In the genomic region with DNA sequence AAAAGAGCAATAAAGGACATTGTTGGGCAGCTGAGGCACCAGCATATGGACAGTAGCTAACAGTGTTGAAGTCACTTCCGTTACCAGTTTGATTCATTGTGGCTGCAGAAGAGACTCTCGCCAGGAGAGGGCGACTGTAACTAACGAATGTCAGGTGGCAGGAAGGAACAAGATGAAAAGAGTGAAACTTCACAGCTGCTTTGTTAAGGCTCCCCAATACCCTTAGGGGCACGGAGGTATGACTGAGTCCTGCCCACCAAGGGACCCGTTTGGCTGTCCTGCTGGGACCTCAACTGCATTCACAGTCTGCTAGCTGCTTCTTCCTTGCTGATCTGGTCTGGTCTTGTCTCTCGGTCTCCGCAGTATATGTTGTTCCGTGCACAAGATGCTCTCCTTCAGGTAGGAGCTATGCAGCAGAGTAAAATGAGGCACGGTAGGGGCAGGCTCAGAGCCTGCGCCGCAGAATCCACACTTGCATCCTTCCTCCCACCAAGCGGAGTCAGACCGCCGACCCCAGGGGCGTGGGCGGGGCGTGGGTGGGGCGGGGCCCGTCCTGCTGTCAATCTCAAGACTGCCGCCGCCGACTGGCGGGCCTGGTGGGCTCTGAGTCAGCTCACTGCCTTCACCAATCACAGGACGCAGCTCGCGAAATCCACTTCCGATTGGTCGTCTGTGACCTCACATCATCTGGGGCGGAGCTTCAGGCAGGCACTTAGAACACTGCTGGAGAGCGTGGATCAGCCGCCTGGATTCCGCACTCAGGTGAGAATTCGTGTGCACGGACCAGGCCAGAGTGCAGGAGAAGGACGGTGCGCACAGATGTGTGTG, we compare ENCODE assay signal across 1 mouse cellular context.
TF ChIP-seq lines count a peak whose summit lies in the region.

No protein-coding gene starts in this region.

TF ChIP-seq in MEL, 35 proteins besides CTCF, POLR2A, EP300 and RAD21 (continued from another document):
- TF ChIP-seq SIN3A (IDR thresholded peaks at IDR 0.05; ENCODE audit: low read length), result peak; percentile 79
- peak; percentile 70; the same call in 1 of the 2 replicates for TF ChIP-seq POLR2AphosphoS2 (IDR thresholded peaks at IDR 0.05; ENCODE audit: low read length)
- no peak for TF ChIP-seq USF2 (IDR thresholded peaks at IDR 0.05; ENCODE audit: borderline replicate concordance in 1 of 2, insufficient read depth in 1 of 2, low read depth in 1 of 2, low read length in 2 of 2)
- TF ChIP-seq SMC3 (IDR thresholded peaks at IDR 0.05; ENCODE audit: low read depth, low read length), result peak; percentile 75
- TF ChIP-seq MYB (IDR thresholded peaks at IDR 0.05; ENCODE audit: low read depth, low read length), result no peak
- peak; percentile 83; the same call in 1 of the 2 replicates for TF ChIP-seq ZMIZ1 (IDR thresholded peaks at IDR 0.05; ENCODE audit: low read depth, low read length)
- peak; percentile 38; the same call in 1 of the 2 replicates for TF ChIP-seq MAX (IDR thresholded peaks at IDR 0.05; ENCODE audit: low read length)
- peak; percentile 51 for TF ChIP-seq HCFC1 (IDR thresholded peaks at IDR 0.05; ENCODE audit: low read depth, low read length)
- 0 out of 2 replicates have a peak, but pooled peaks have one; percentile 19 for TF ChIP-seq ETS1 (IDR thresholded peaks at IDR 0.05; ENCODE audit: low read depth, low read length)
- TF ChIP-seq NELFE (IDR thresholded peaks at IDR 0.05; ENCODE audit: low read depth, low read length), result peak; percentile 79
- TF ChIP-seq TBP (IDR thresholded peaks at IDR 0.05; ENCODE audit: low read depth, low read length), result peak; percentile 73
- TF ChIP-seq MYC (IDR thresholded peaks at IDR 0.05; ENCODE audit: low read depth, low read length), result peak; percentile 86
- TF ChIP-seq ZC3H11A (IDR thresholded peaks at IDR 0.05; ENCODE audit: low read depth, low read length), result 0 out of 2 replicates have a peak, but pooled peaks have one; percentile 30
- TF ChIP-seq USF1 (IDR thresholded peaks at IDR 0.05; ENCODE audit: low read depth, low read length), result peak; percentile 65
- peak; percentile 33; the same call in 1 of the 2 replicates for TF ChIP-seq CHD2 (IDR thresholded peaks at IDR 0.05; ENCODE audit: low read length)
- no peak for TF ChIP-seq GABPA (IDR thresholded peaks at IDR 0.05; ENCODE audit: low read depth, low read length)
TF ChIP-seq in MEL: peak in this region for 16.
